ENCODE assay signal across 18 mouse cellular contexts in genomic region chr4:150939991-150940651, GRCm38 (mm10). TPM values are rescaled to one million over a fixed set of nuclear protein-coding genes. Genes with fewer than 3 reads are reported as not detected.
DNase-seq lines count a peak whose midpoint lies in the region; ATAC-seq and TF ChIP-seq lines count a peak whose summit lies in the region.
"Had no signal": no experiment of that assay in that cellular context is flagged by ENCODE, and none has a peak within 500 bp of the region (broad histone marks: within the 10 kb centered on the region; RNA-seq: fewer than 3 reads in every experiment).

No protein-coding gene starts in this region.

- H3K4me3 ChIP-seq in MEL (ENCODE audit: control insufficient read depth in 1 of 2, insufficient read depth in 1 of 2, low read depth in 2 of 2, low read length in 2 of 2): peak overlapping the region; percentile 35 to 56
- H3K4me3 ChIP-seq: liver, embryonic 12.5 days had no signal

- ATAC-seq in CD4-positive, CD25-positive, alpha-beta regulatory T cell, adult 4 months: peak; percentile 75
- ATAC-seq in inflammation-experienced regulatory T-cells, adult 6 months: peak; percentile 87
- no peak for ATAC-seq in granulocyte monocyte progenitor cell, adult 5-6 weeks (replicated peaks; ENCODE audit: poor library complexity, severe bottlenecking)
- ATAC-seq: liver, embryonic 12.5 days had no signal

- DNase-seq in MEL (ENCODE audit: low read depth, low spot score): peak; percentile 75
- peak; percentile 69 for DNase-seq in thymus, postnatal 25 days
- no peak for DNase-seq in layer of hippocampus, postnatal 14 days (ENCODE audit: low spot score in 2 of 2)
- DNase-seq in urinary bladder, postnatal 4 days (ENCODE audit: low spot score in 2 of 2): no peak
- DNase-seq: cerebellum, postnatal 14 days; heart, postnatal 14 days; right cerebral cortex, postnatal 25 days had no signal

- H3K27ac ChIP-seq in MEL (ENCODE audit: control insufficient read depth, low read depth, low read length): no peak overlapping the region
- H3K27ac ChIP-seq: liver, embryonic 12.5 days had no signal

- H3K79me2 ChIP-seq in MEL (ENCODE audit: control insufficient read depth, insufficient read depth, low read length, poor library complexity): no peaks in the 10 kb centered on the region

- TF ChIP-seq EP300 in MEL (IDR thresholded peaks at IDR 0.05; ENCODE audit: low read depth in 1 of 2, low read length in 2 of 2): no peak

- TF ChIP-seq POLR2A in MEL (IDR thresholded peaks at IDR 0.05; ENCODE audit: control insufficient read depth in 1 of 2, insufficient read depth in 1 of 2, low read depth in 1 of 2, low read length in 2 of 2, poor library complexity in 1 of 2): 0 out of 4 replicates have a peak, but pooled peaks of 1 of the 2 experiments have one; percentile 22

- peaks cover 0 to 20% of the 10 kb centered on the region in 2 experiments; a peak in 2 of 4 replicates for H3K4me1 ChIP-seq in MEL (ENCODE audit: control insufficient read depth in 1 of 2, insufficient read depth in 2 of 2, low read length in 2 of 2)
- H3K4me1 ChIP-seq: liver, embryonic 12.5 days had no signal

- H3K27me3 ChIP-seq in MEL (ENCODE audit: control insufficient read depth in 1 of 2, insufficient read depth in 2 of 2, low read length in 2 of 2): no peaks in the 10 kb centered on the region

- no peak for TF ChIP-seq RAD21 in MEL (IDR thresholded peaks at IDR 0.05; ENCODE audit: low read depth, low read length)

- no peaks in the 10 kb centered on the region for H3K9me3 ChIP-seq in MEL (replicated peaks; ENCODE audit: insufficient read depth, low read length)
- H3K9me3 ChIP-seq: liver, embryonic 12.5 days had no signal

- peak overlapping the region; percentile 39; the same call in 1 of the 2 replicates for H3K9ac ChIP-seq in MEL (ENCODE audit: control insufficient read depth, low read depth, low read length, poor library complexity, severe bottlenecking)
- H3K9ac ChIP-seq: liver, embryonic 12.5 days had no signal

- no peaks in the 10 kb centered on the region; a peak in 1 of 4 replicates for H3K36me3 ChIP-seq in MEL (ENCODE audit: control insufficient read depth in 1 of 2, insufficient read depth in 2 of 2, low read length in 2 of 2)
- H3K36me3 ChIP-seq: liver, embryonic 12.5 days had no signal

- TF ChIP-seq CTCF in MEL (IDR thresholded peaks at IDR 0.05 in 2 of 3, conservative IDR thresholded peaks at IDR 0.05 in 1 of 3; ENCODE audit: control insufficient read depth in 1 of 3, insufficient read depth in 1 of 3, low read depth in 2 of 3, low read length in 3 of 3, poor library complexity in 1 of 3, severe bottlenecking in 1 of 3): no peak

TF ChIP-seq in MEL, 35 proteins besides CTCF, POLR2A, EP300 and RAD21:
- no peak for TF ChIP-seq ETS1 (IDR thresholded peaks at IDR 0.05; ENCODE audit: low read depth, low read length)
- TF ChIP-seq GATA1 (IDR thresholded peaks at IDR 0.05; ENCODE audit: low read depth, low read length): peak; percentile 63

RNA-seq across cellular contexts. Expression of gene Tnfrsf9, which starts 25.8 kb away (rescaled TPM):
- 100 to 1,000 TPM; 209 to 263 TPM for polyA plus RNA-seq in CD4-positive, CD25-positive, alpha-beta regulatory T cell, adult 4 months (2017; shearing (Covaris generic))
- total RNA-seq in MEL (2012; rRNA removed): not detected in 2 replicates
- polyA plus RNA-seq in MEL (2012; ENCODE audit: insufficient read depth in 1 of 2, insufficient read length in 2 of 2, low read depth in 1 of 2, low replicate concordance in 2 of 2, missing spikeins in 1 of 2): under 1 TPM in 1 of 2 experiments, not detected in 1; 0.14 TPM
- 100 to 1,000 TPM; 101 to 158 (median 156) TPM for polyA plus RNA-seq in inflammation-experienced regulatory T-cells, adult 6 months (2017; shearing (Covaris generic))
- under 1 TPM; 0.37 to 0.52 TPM for total RNA-seq in layer of hippocampus, postnatal 14 days (2021)
- not detected in 2 replicates for total RNA-seq in granulocyte monocyte progenitor cell, adult 5-6 weeks (2014; fragmentation: Nextera tagmentation)
- not detected in 2 replicates for total RNA-seq in granulocyte monocyte progenitor cell, adult 5-6 weeks (2017)

RNA-seq across cellular contexts. Expression of gene Park7, which starts 25.9 kb away (rescaled TPM):
- 100 to 1,000 TPM; 550 to 588 TPM for polyA plus RNA-seq in CD4-positive, CD25-positive, alpha-beta regulatory T cell, adult 4 months (2017; shearing (Covaris generic))
- 438 and 445 TPM in 2 replicates for total RNA-seq in MEL (2012; rRNA removed)
- 100 to 1,000 TPM in 1 of 2 experiments, not detected in 1; 480 TPM for polyA plus RNA-seq in MEL (2012; ENCODE audit: insufficient read depth in 1 of 2, insufficient read length in 2 of 2, low read depth in 1 of 2, low replicate concordance in 2 of 2, missing spikeins in 1 of 2)
- 100 to 1,000 TPM; 379 to 537 (median 522) TPM for polyA plus RNA-seq in inflammation-experienced regulatory T-cells, adult 6 months (2017; shearing (Covaris generic))
- total RNA-seq in layer of hippocampus, postnatal 14 days (2021): 100 to 1,000 TPM; 240 to 248 TPM
- total RNA-seq in granulocyte monocyte progenitor cell, adult 5-6 weeks (2014; fragmentation: Nextera tagmentation): 284 and 328 TPM in 2 replicates
- total RNA-seq in granulocyte monocyte progenitor cell, adult 5-6 weeks (2017): 431 and 435 TPM in 2 replicates

RNA-seq across cellular contexts. Expression of gene Uts2, which starts 56.8 kb away (rescaled TPM):
- not detected for polyA plus RNA-seq in CD4-positive, CD25-positive, alpha-beta regulatory T cell, adult 4 months (2017; shearing (Covaris generic))
- total RNA-seq in MEL (2012; rRNA removed): not detected in 2 replicates
- not detected for polyA plus RNA-seq in MEL (2012; ENCODE audit: insufficient read depth in 1 of 2, insufficient read length in 2 of 2, low read depth in 1 of 2, low replicate concordance in 2 of 2, missing spikeins in 1 of 2)
- polyA plus RNA-seq in inflammation-experienced regulatory T-cells, adult 6 months (2017; shearing (Covaris generic)): not detected
- total RNA-seq in layer of hippocampus, postnatal 14 days (2021): not detected
- not detected in 2 replicates for total RNA-seq in granulocyte monocyte progenitor cell, adult 5-6 weeks (2014; fragmentation: Nextera tagmentation)
- total RNA-seq in granulocyte monocyte progenitor cell, adult 5-6 weeks (2017): not detected in 2 replicates
- total RNA-seq: adrenal gland, adult 18-20 months; heart, postnatal 14 days; left cerebral cortex, postnatal 36 days; megakaryocyte, adult 5-6 weeks had no signal
- polyA plus RNA-seq: embryonic facial prominence, embryonic 11.5 days; gonadal fat pad, adult 2 months; kidney, embryonic 14.5 days; liver, embryonic 12.5 days; lung, embryonic 16.5 days had no signal

Comparison
In these comparisons a context has a peak if more than half of its experiments do, and no peak if none do; other contexts are left out.
1. DNase-seq: peak in MEL (single experiment) and thymus, postnatal 25 days (single experiment); none in layer of hippocampus, postnatal 14 days (0 of 2) and urinary bladder, postnatal 4 days (0 of 2).